Mouse (Mus musculus): ENCODE measurements around the gene Pde8b. TPM values are rescaled to one million over a fixed set of nuclear protein-coding genes. Genes with fewer than 3 reads are reported as not detected.

The Pde8b gene
- polyA plus RNA-seq, 1 experiment, result 6.3 TPM

GRCm38 (mm10) chr13:95078492-95078891 is 171.6 kb downstream of the Pde8b start:
- H3K4me3 ChIP-seq (replicated peaks; ENCODE audit: control insufficient read depth, low read depth, low read length), result no peak overlapping the region
- H3K4me1 ChIP-seq (ENCODE audit: control insufficient read depth, insufficient read depth, low read length), result no peaks in the 10 kb centered on the region
- no peak overlapping the region for H3K27ac ChIP-seq (ENCODE audit: control insufficient read depth, insufficient read depth, low read depth, low read length, poor library complexity)
- TF ChIP-seq CTCF (IDR thresholded peaks at IDR 0.05; ENCODE audit: control insufficient read depth, insufficient read depth, low read length), result no peak
- no peak for TF ChIP-seq POLR2A (IDR thresholded peaks at IDR 0.05; ENCODE audit: borderline replicate concordance, control insufficient read depth, low read depth, low read length)
- WGBS, result 69% methylated on average over 6 of the region's 6 CpGs

DNA sequence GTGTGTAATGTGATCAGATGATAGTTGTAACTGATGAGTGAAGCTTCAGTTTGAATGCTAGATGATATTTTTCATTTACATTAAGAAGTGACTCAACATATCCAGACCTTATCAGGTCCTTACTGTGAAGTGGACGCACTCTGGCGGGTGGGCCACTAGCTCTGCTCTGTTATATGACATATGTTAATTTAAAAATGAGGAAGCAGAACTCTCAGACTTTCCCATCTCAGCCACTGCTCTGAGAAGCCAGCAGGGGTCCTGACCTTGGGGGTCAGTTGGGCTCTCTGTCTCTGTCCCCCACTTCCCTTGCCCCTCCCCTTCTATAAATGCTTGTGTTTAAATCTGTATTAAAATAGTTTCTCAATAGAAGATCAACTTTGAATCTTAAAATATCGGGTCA is 172.4 kb downstream of the Pde8b start:
- Histone ChIP-seq H3K4me3 (replicated peaks; ENCODE audit: control insufficient read depth, low read depth, low read length) (no peak overlapping the region), H3K27ac (ENCODE audit: control insufficient read depth, insufficient read depth, low read depth, low read length, poor library complexity) (no peak overlapping the region), H3K4me1 (ENCODE audit: control insufficient read depth, insufficient read depth, low read length) (no peaks in the 10 kb centered on the region)
- no peak for TF ChIP-seq CTCF (IDR thresholded peaks at IDR 0.05; ENCODE audit: control insufficient read depth, insufficient read depth, low read length)
- TF ChIP-seq POLR2A (IDR thresholded peaks at IDR 0.05; ENCODE audit: borderline replicate concordance, control insufficient read depth, low read depth, low read length), result no peak
- WGBS, result 35% methylated on average over 3 of the region's 3 CpGs

DNA sequence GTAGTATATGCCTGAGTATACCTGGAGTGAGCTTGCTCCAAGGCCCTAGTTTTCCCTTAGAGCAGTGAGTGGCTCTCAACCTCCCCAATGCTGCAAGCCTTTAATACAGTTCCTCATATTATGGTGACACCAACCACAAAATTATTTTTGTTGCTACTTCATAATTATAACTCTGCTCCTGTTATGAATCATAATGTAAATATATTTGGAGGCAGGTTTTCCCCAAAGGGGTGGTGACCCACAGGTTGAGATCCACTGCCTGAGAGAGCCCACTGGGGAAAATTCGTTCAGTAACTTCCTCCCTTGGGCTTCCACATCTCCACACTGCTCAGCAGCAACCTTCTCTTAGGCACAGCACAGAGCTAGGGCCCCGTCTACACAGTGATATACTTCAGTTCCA is 174.0 kb downstream of the Pde8b start:
- WGBS, result 51% methylated on average over 2 of the region's 2 CpGs
- no peak overlapping the region for H3K4me3 ChIP-seq (replicated peaks; ENCODE audit: control insufficient read depth, low read depth, low read length)
- TF ChIP-seq CTCF (IDR thresholded peaks at IDR 0.05; ENCODE audit: control insufficient read depth, insufficient read depth, low read length) (no peak), POLR2A (IDR thresholded peaks at IDR 0.05; ENCODE audit: borderline replicate concordance, control insufficient read depth, low read depth, low read length) (no peak)
- no peaks in the 10 kb centered on the region for H3K4me1 ChIP-seq (ENCODE audit: control insufficient read depth, insufficient read depth, low read length)
- no peak overlapping the region for H3K27ac ChIP-seq (ENCODE audit: control insufficient read depth, insufficient read depth, low read depth, low read length, poor library complexity)

- no peak overlapping the region for H3K4me3 ChIP-seq (replicated peaks; ENCODE audit: control insufficient read depth, low read depth, low read length)
- TF ChIP-seq CTCF (IDR thresholded peaks at IDR 0.05; ENCODE audit: control insufficient read depth, insufficient read depth, low read length), result no peak
- no peak for TF ChIP-seq POLR2A (IDR thresholded peaks at IDR 0.05; ENCODE audit: borderline replicate concordance, control insufficient read depth, low read depth, low read length)
- H3K4me1 ChIP-seq (ENCODE audit: control insufficient read depth, insufficient read depth, low read length), result no peaks in the 10 kb centered on the region
- H3K27ac ChIP-seq (ENCODE audit: control insufficient read depth, insufficient read depth, low read depth, low read length, poor library complexity), result no peak overlapping the region
- WGBS, result 78% methylated on average over 8 of the region's 8 CpGs
These were observed 176.5 kb downstream of the Pde8b start for GRCm38 (mm10) chr13:95073445-95074172.

DNA sequence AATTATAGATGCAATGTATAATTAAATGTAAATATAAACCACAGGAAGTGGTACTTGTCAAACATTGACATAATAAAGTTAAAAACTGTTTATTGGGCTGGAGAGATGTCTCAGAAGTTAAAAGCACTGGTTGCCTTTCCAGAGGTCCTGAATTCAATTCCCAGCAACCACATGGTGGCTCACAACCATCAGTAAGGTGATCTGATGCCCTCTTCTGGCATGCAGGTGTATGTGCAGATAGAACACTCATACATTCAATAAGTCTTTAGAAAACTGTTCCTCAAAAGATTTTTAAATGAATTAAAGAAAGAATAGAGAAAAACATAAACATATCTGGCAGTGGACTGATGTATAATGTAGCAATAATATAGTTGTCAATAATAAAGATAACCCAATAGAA is 179.9 kb downstream of the Pde8b start:
- Histone ChIP-seq H3K27ac (ENCODE audit: control insufficient read depth, insufficient read depth, low read depth, low read length, poor library complexity) (no peak overlapping the region), H3K4me1 (ENCODE audit: control insufficient read depth, insufficient read depth, low read length) (no peaks in the 10 kb centered on the region), H3K4me3 (replicated peaks; ENCODE audit: control insufficient read depth, low read depth, low read length) (no peak overlapping the region)
- TF ChIP-seq POLR2A (IDR thresholded peaks at IDR 0.05; ENCODE audit: borderline replicate concordance, control insufficient read depth, low read depth, low read length) (no peak), CTCF (IDR thresholded peaks at IDR 0.05; ENCODE audit: control insufficient read depth, insufficient read depth, low read length) (no peak)

GRCm38 (mm10) chr13:95067854-95068253 is 182.3 kb downstream of the Pde8b start:
- TF ChIP-seq POLR2A (IDR thresholded peaks at IDR 0.05; ENCODE audit: borderline replicate concordance, control insufficient read depth, low read depth, low read length) (no peak), CTCF (IDR thresholded peaks at IDR 0.05; ENCODE audit: control insufficient read depth, insufficient read depth, low read length) (no peak)
- WGBS, result 63% methylated on average over 6 of the region's 6 CpGs
- Histone ChIP-seq H3K27ac (ENCODE audit: control insufficient read depth, insufficient read depth, low read depth, low read length, poor library complexity) (no peak overlapping the region), H3K4me3 (replicated peaks; ENCODE audit: control insufficient read depth, low read depth, low read length) (no peak overlapping the region), H3K4me1 (ENCODE audit: control insufficient read depth, insufficient read depth, low read length) (no peaks in the 10 kb centered on the region)

DNA sequence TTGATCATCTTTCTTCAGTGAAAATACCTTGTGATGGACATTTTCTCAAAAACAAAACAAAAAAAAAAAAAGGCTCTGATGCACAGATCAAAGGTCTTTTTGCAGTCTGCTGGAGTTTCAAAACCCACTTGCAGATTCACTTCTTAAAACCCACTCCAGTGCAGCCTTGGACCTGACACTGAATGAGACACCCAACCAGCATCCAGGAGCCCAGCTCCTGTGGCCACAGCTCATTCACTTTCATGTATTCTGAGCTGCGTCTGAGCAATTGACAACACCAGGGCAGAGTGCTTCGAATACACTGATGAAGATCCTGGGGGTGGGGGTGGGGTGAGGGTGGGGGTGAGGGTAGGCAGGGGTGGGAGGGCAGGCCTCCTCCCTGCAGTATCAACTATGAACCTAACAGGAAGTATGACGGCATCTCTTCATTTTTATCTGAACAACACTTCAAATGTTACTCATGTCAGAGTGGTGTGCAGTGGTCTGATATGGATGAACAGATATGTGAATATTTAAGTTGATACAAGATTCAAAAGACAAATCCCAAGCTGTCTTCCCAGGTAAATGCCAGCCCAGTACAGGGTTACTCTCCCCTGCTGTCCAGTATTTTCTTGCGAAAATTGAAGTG is 186.6 kb downstream of the Pde8b start:
- no peak for TF ChIP-seq POLR2A (IDR thresholded peaks at IDR 0.05; ENCODE audit: borderline replicate concordance, control insufficient read depth, low read depth, low read length)
- no peak for TF ChIP-seq CTCF (IDR thresholded peaks at IDR 0.05; ENCODE audit: control insufficient read depth, insufficient read depth, low read length)
- H3K4me1 ChIP-seq (ENCODE audit: control insufficient read depth, insufficient read depth, low read length), result no peaks in the 10 kb centered on the region
- no peak overlapping the region for H3K4me3 ChIP-seq (replicated peaks; ENCODE audit: control insufficient read depth, low read depth, low read length)
- H3K27ac ChIP-seq (ENCODE audit: control insufficient read depth, insufficient read depth, low read depth, low read length, poor library complexity), result no peak overlapping the region
- 65% methylated on average over 4 of the region's 4 CpGs for WGBS

GRCm38 (mm10) chr13:95058885-95059284 is 191.3 kb downstream of the Pde8b start:
- no peak for TF ChIP-seq CTCF (IDR thresholded peaks at IDR 0.05; ENCODE audit: control insufficient read depth, insufficient read depth, low read length)
- TF ChIP-seq POLR2A (IDR thresholded peaks at IDR 0.05; ENCODE audit: borderline replicate concordance, control insufficient read depth, low read depth, low read length), result no peak
- no peaks in the 10 kb centered on the region for H3K4me1 ChIP-seq (ENCODE audit: control insufficient read depth, insufficient read depth, low read length)
- H3K4me3 ChIP-seq (replicated peaks; ENCODE audit: control insufficient read depth, low read depth, low read length), result no peak overlapping the region
- WGBS, result 71% methylated on average over 4 of the region's 4 CpGs
- H3K27ac ChIP-seq (ENCODE audit: control insufficient read depth, insufficient read depth, low read depth, low read length, poor library complexity), result no peak overlapping the region

Measured in bone marrow, adult 2 months (tissue).